Mouse (Mus musculus) MEL (cell line): ENCODE results near the gene Drosha.

Experiments
- CTCF ChIP-seq, 3 experiments: IDR thresholded peaks in 2 of 3; conservative IDR thresholded peaks in 1 of 3; 2 replicates each; pipeline ENCODE4 v1.5.1; 2011 to 2012; ENCODE audit warnings: low read length in 3 of 3, low read depth in 2 of 3, mild to moderate bottlenecking in 2 of 3, improper control_type of control experiment in 1 of 3, inconsistent platforms in 1 of 3, mixed read lengths in 1 of 3, moderate library complexity in 1 of 3; ENCODE audit not compliant: control insufficient read depth in 1 of 3, insufficient read depth in 1 of 3, poor library complexity in 1 of 3, severe bottlenecking in 1 of 3
- ELF1 ChIP-seq: IDR thresholded peaks from 2 replicates; pipeline ENCODE4 v1.6.1; 2014; ENCODE audit warnings: low read depth, mild to moderate bottlenecking, inconsistent platforms, low read length, improper control_type of control experiment, moderate library complexity
- EP300 ChIP-seq, 2 experiments: IDR thresholded peaks; 2 replicates each; pipeline ENCODE4 v1.6.1; 2011; ENCODE audit warnings: improper control_type of control experiment in 2 of 2, low read length in 2 of 2, low read depth in 1 of 2, mild to moderate bottlenecking in 1 of 2
- POLR2A ChIP-seq, 2 experiments: IDR thresholded peaks; 2 replicates each; pipeline ENCODE4 v1.6.1; 2011 to 2012; ENCODE audit warnings: low read length in 2 of 2, mild to moderate bottlenecking in 2 of 2, control low read depth in 1 of 2, improper control_type of control experiment in 1 of 2, low read depth in 1 of 2, moderate library complexity in 1 of 2; ENCODE audit not compliant: control insufficient read depth in 1 of 2, insufficient read depth in 1 of 2, poor library complexity in 1 of 2
- POLR2AphosphoS2 ChIP-seq: IDR thresholded peaks from 2 replicates; pipeline ENCODE4 v1.6.1; 2011; ENCODE audit warnings: low read length, improper control_type of control experiment
- RCOR1 ChIP-seq: IDR thresholded peaks from 2 replicates; pipeline ENCODE4 v1.6.1; 2012; ENCODE audit warnings: low read depth, mild to moderate bottlenecking, inconsistent platforms, low read length, improper control_type of control experiment
- ZC3H11A ChIP-seq: IDR thresholded peaks from 2 replicates; pipeline ENCODE4 v1.6.1; 2012; ENCODE audit warnings: low read depth, mild to moderate bottlenecking, inconsistent platforms, low read length, improper control_type of control experiment

DNA sequence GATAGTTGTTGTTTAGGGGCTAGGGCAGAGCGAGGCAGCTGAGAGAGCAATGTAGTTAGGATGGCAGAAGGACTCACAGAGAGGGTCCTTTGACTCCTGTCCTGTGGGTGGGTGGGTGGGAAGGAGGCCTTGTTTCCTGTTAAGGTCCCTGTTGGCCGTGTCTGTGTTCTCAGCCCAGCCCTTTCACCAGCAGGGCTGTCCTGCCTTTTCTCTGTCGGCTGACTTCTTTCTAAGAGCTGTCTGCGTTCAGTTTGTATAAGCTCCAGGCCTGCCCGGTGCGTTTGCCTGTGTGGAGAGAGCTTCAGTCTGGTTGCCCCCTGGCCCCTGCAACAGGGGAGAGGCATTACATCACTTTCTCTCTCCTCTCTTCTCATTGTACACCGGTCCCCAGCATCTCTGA, 84.6 kb downstream of the Drosha start:
- no peak for TF ChIP-seq EP300 (IDR thresholded peaks at IDR 0.05; ENCODE audit: low read depth in 1 of 2, low read length in 2 of 2)
- no peak for TF ChIP-seq CTCF (IDR thresholded peaks at IDR 0.05 in 2 of 3, conservative IDR thresholded peaks at IDR 0.05 in 1 of 3; ENCODE audit: control insufficient read depth in 1 of 3, insufficient read depth in 1 of 3, low read depth in 2 of 3, low read length in 3 of 3, poor library complexity in 1 of 3, severe bottlenecking in 1 of 3)
- TF ChIP-seq RCOR1, result no peak
- no peak for TF ChIP-seq ZC3H11A
- no peak for TF ChIP-seq ELF1
- no peak for TF ChIP-seq POLR2A (IDR thresholded peaks at IDR 0.05; ENCODE audit: control insufficient read depth in 1 of 2, insufficient read depth in 1 of 2, low read depth in 1 of 2, low read length in 2 of 2, poor library complexity in 1 of 2)
- TF ChIP-seq POLR2AphosphoS2, result no peak
